Mouse (Mus musculus): ENCODE data around the gene Pole. TPM values are rescaled to one million over a fixed set of nuclear protein-coding genes. Genes with fewer than 3 reads are reported as not detected.

Gene Pole
- polyA plus RNA-seq, 1 experiment, result 2.2 TPM

GRCm38 (mm10) chr5:110344524-110344923, 58.4 kb downstream of the Pole start, which contains the start of gene Lrcol1:
Gene Lrcol1, plus strand, starts transcription at chr5:110344730.
- DNase-seq (ENCODE audit: low spot score), result no peak

DNA sequence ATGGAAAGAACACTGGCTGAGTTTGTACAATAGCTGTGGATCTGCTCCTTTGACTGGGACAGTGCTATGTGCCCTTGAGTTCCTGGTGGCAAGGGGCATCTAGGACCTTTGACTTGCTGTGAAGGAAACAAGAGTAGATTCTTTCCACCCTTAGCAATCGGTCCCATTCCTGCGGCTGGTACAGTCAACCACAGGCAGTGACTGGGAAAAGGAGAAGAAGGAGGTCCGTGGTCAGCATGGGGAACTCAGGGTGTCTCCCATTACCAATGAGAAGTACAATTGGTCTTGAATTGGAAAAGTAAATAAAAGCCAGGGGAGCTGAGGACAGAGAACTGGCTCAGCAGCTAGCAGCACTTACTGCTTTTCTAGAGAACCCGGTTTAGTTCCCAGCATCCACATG, 59.4 kb downstream of the Pole start:
- no peak for DNase-seq (ENCODE audit: low spot score)

- DNase-seq (ENCODE audit: low spot score), result no peak
Measured at GRCm38 (mm10) chr5:110347006-110347405, 60.9 kb downstream of the Pole start.

DNA sequence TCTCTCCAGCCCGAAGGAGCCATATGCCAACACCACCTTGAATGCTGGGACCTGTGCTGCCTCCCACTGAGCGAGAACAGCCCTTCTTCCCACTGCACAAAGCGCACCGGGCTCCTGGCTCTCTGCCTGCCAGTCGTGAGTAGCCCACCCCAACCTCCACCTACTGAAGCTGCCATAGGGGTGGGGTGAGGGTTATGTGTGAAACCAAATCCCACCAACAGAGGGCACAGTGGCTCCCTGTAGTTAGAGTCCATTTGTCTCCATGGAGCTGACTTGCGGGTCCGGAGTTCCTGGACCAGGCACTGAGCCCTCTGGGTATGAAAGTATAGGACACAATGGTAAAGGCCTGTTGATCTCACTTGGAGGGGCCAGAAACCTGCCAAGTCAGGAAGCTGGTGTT, 68.6 kb downstream of the Pole start:
- no peak for DNase-seq (ENCODE audit: low spot score)

DNA sequence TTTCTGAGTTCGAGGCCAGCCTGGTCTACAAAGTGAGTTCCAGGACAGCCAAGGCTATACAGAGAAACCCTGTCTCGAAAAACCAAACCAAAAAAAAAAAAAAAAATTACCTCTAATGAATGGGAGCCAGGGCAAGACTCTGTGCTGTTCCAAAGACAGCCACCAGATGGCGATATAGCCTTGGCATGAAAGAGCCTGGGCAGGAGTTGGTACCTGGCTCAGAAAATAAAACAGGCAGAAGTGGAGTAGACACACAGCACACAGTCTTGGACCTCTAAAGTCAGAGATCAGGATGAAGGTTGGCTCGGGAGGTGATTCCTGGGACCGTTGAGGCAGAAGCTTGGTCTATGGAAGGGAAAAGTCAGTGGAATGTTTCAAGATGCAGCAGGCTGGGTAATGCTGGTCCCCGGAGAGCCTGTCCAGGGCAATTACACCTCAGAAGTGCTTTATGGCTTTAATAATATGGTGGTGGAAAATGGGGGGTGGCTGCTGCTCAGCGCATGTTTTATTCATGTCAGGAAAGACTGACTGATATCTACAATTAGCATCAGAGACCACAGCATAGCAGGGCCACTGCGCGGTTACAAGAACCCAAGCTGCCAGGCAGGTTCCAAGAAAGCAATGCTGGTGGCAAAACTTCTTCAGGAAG, 71.5 kb downstream of the Pole start:
- DNase-seq (ENCODE audit: low spot score), result peak; percentile 51

DNA sequence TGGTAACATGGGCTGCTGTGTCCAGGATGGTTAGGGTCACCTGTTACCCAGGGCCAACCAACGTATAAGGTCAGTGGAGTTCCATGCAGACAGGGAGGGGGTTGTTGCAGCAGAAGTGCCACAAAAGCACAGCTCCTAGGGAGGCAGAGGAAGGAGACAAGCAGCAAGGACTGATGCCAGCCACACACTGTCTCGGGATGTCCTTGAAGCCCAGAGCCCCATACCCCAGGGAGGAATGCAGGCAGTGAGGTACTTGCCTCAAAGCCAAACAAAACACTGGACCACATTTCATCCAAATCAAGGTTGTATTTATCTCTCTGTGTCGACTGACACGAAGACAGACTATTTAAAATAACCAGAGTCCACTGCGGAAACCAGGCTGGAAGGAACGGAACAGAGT, 75.4 kb downstream of the Pole start:
- DNase-seq (ENCODE audit: low spot score), result no peak

DNA sequence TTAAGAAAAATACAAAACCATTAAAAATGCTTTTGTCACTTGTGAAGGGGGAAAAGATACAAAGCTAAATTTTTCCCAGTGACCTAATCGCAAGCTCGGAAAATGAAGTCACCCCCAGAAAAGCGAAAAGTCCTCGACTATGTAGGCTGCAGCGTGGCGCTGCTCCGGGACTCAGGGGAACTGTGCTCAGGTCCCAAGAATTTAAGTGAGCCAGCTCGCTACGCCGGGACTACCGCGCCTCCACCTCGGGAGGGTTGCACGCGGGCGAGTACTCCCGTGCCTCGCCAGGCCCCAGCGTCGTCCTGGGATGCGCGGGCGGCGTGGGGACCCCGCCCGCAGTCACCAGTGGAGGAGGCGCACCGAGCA, 76.7 kb downstream of the Pole start:
- DNase-seq (ENCODE audit: low spot score), result no peak

GRCm38 (mm10) chr5:110363179-110363821, 77.2 kb downstream of the Pole start:
- DNase-seq (ENCODE audit: low spot score), result peak; percentile 64

DNA sequence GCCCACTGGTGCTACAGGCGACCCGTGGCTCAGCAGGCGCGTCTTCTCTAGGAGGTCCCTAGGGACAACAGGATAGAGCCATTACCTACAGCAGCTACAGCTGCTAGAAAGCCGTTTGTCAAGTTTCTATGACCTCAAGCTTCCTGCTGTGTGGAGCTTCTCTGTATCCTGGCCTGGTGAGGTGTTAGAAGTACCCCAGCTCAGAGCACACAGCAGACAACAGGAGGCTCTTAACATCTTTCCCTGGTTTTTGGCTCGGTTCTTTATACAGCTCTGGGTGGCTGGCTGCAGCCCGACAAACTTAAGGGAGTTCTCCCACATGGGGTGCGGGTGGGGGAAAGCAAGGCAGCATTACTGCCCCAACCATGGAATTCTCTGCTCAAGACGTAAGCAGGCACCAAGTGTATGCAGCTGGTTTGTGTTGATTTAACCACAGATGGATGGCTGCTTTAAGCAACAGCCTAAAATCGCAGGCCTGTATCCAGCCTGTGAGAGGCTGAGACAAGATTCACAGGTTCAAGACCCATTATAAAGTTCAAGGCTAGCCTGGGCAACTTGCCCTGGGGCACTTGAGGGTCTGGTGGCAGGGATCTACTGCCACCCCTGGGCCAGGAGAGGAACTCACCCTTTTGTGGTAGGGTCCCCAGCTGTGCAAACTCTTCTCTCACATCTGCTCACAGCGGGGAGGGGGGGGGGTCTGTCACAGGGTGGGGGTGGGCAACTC, 77.9 kb downstream of the Pole start:
- no peak for DNase-seq (ENCODE audit: low spot score)

DNA sequence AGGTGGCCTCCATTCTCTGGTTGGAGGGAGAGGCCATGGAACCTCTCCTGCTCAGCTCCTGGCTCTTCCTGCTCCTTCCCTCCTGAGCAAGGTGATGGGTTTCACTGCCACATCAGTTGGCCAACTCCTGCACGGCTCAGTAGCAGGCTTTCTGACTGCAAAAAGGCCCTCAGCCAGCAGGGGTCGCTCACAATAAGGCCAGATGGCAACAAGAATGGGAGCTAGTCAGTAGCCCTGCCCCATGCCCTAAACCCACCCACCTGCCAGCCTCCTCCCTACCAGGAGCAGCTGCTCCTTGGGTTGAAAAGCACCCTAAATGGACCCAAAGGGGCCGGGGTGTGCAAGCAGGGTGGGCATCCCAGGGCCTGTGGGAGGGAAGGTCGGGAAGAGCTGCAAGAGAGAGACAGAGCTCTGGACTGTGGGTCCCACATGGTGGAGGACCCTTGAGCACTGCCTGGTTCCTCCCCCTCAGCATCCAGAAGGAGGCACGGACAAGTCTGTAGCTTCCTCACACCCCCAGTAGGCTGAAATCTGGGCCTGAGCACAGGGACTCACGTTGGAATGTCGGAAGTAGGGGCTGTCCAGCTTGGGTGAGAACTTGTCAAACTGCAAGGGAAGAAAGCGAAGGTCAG, 90.8 kb downstream of the Pole start:
- DNase-seq (ENCODE audit: low spot score), result peak; percentile 60

- no peak for DNase-seq (ENCODE audit: low spot score)
Measured at GRCm38 (mm10) chr5:110378181-110378583, 92.1 kb downstream of the Pole start.

- no peak for DNase-seq (ENCODE audit: low spot score)
Measured at GRCm38 (mm10) chr5:110379086-110379485, 93.0 kb downstream of the Pole start.

GRCm38 (mm10) chr5:110379823-110380222, 93.7 kb downstream of the Pole start:
- no peak for DNase-seq (ENCODE audit: low spot score)

GRCm38 (mm10) chr5:110384491-110384890, 98.4 kb downstream of the Pole start:
- no peak for DNase-seq (ENCODE audit: low spot score)

DNA sequence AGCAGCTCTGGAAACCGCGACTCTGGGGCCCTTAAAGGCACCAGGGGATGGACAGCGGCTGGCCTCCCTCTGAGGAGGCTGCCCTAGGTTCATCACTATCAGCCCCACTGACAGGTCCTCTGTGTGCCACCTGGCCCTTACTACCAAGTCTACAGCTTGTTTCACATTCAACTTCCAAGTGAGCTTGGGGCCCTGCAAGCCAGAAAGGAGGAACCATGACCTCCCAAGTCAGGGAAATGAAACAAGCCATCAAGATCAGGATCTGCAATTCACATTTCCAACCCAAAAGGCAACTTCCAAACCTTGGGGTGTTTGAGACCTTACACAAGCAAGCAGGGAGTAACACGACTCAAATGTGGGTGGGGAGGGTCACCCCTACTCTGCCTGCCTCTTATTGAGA, 99.2 kb downstream of the Pole start:
- no peak for DNase-seq (ENCODE audit: low spot score)

- peak; percentile 72 for DNase-seq (ENCODE audit: low spot score)
Measured at GRCm38 (mm10) chr5:110386371-110387330, 100.5 kb downstream of the Pole start.

Other genes starting within 250 kb of the Pole start
- gene Gm17655, start 213.8 kb upstream of the Pole start, polyA plus RNA-seq (2012; rRNA removed), result 4.2 and 4.4 TPM in 2 replicates
- 1.0 and 1.4 TPM in 2 replicates for gene Gm35315, start 191.9 kb upstream of the Pole start, polyA plus RNA-seq (2012; rRNA removed)
- 0.09 and 0.10 TPM in 2 replicates for gene Plcxd1, start 186.3 kb upstream of the Pole start, polyA plus RNA-seq (2012; rRNA removed)
- 56.4 and 77.5 TPM in 2 replicates for gene Gtpbp6, start 178.1 kb upstream of the Pole start, polyA plus RNA-seq (2012; rRNA removed)
- 2.7 and 3.7 TPM in 2 replicates for gene Zfp605, start 176.2 kb upstream of the Pole start, polyA plus RNA-seq (2012; rRNA removed)
- gene Chfr, start 150.5 kb upstream of the Pole start, polyA plus RNA-seq (2012; rRNA removed), result 32.7 and 35.9 TPM in 2 replicates
- 16.8 and 19.3 TPM in 2 replicates for gene Golga3, start 109.6 kb upstream of the Pole start, polyA plus RNA-seq (2012; rRNA removed)
- 24.6 and 30.4 TPM in 2 replicates for gene Ankle2, start 55.3 kb upstream of the Pole start, polyA plus RNA-seq (2012; rRNA removed)
- 19.1 and 21.5 TPM in 2 replicates for gene Pgam5, start 16.4 kb upstream of the Pole start, polyA plus RNA-seq (2012; rRNA removed)
- gene Pxmp2, start 120 bp upstream of the Pole start, polyA plus RNA-seq (2012; rRNA removed), result 5.1 and 5.6 TPM in 2 replicates
- gene P2rx2, start 56.9 kb downstream of the Pole start, polyA plus RNA-seq (2012; rRNA removed), result 1.7 and 1.8 TPM in 2 replicates
- not detected in 2 replicates for gene Lrcol1, start 58.4 kb downstream of the Pole start, polyA plus RNA-seq (2012; rRNA removed)
- gene Fbrsl1, start 162.2 kb downstream of the Pole start, polyA plus RNA-seq (2012; rRNA removed), result 22.1 and 36.4 TPM in 2 replicates